Mouse (Mus musculus): ENCODE data around the gene Zfp326.

The Zfp326 gene

DNA sequence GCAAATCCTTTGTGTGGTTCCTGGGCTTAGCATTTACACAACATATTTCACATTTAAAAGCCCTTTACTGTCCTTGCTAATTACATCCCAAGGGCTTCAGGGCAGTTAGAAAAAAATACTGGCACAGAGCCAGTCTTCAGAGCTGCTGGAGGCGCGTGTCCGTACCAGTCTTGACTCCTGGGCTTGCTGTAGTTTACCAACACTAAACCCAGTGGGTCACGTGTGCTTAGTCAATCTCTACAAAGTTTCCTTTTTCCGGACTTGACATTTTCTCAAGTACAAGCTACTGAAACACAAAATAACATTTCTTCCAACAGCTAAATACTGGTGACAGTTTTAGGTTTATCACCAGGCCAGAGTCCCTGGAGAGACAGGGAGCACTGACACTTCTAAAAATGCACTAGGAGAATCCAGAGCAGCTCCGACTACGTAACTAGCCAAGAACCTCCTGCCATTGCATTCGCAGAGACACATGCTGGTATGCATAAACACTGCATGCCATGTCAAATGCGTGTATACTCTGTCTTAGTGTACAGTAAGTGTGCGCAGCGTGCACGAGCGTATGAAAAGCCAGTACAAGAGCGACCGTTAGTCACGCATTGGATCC lies 8.4 kb upstream of the Zfp326 start:
- no peak for DNase-seq

DNA sequence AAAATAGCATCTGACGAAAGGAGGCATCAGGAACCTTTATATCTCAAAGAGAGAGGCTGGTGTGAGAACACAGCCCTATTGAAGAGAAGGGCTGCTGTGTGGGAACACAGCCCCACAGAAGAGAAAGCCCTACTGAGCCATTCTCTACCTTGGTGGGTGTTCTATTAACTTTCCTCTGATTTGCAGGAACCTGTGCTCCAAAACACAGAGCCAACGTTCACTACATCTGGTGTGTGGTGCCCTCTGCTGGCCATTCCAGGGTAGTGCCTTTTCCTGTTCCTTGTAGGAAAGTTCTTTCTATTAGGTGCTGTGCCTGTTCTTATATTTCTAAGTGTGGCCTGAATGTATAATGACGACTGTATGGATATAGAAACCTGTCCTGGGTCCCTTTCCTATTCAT lies 7.8 kb upstream of the Zfp326 start:
- DNase-seq, result peak; percentile 93

- DNase-seq, result no peak
Observed at GRCm38 (mm10) chr5:105869739-105870138, 6.6 kb upstream of the Zfp326 start.

DNA sequence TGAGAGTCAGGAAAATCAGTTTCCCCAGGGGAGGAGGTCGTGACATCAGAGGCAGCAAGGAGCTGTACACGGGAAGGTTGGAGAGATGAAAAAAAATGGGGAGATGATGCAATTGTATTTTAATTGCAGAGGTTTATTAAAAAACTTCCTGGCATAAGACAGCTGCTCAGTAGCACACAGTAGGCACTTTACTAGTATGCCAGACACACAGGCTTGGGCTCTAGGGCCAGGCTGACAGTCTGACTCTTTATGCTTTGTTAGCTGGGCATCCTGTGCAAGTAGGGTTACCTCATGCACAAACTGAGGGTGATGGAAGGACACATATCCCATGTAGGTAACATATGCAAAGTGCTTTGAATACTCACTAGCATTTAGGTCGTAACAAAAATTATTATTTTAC lies 5.2 kb upstream of the Zfp326 start:
- DNase-seq, result no peak

- no peak for DNase-seq
Observed at GRCm38 (mm10) chr5:105872176-105872575, 4.2 kb upstream of the Zfp326 start.

DNA sequence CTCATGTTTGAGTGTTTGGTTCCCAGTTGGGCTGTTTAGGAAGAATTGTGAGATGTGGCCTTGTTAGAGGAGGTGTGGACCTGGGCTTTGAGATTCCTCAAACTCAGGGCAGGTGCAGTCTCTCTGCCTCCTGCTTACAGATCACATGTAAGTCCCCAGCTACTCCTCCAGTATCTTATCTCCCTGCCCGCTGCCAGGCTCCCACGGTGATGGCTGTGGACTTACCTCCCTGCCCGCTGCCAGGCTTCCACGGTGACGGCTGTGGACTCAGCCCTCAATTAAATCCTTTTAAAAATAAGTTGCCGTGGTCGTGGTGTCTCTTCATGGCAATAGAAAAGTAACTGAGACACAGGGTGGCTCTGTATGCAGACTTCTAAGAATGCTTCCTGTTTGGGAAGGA lies 3.4 kb upstream of the Zfp326 start:
- DNase-seq, result no peak

- DNase-seq, result no peak
Observed at GRCm38 (mm10) chr5:105873774-105874173, 2.6 kb upstream of the Zfp326 start.

GRCm38 (mm10) chr5:105874476-105874875 lies 1.9 kb upstream of the Zfp326 start:
- no peak for DNase-seq

DNA sequence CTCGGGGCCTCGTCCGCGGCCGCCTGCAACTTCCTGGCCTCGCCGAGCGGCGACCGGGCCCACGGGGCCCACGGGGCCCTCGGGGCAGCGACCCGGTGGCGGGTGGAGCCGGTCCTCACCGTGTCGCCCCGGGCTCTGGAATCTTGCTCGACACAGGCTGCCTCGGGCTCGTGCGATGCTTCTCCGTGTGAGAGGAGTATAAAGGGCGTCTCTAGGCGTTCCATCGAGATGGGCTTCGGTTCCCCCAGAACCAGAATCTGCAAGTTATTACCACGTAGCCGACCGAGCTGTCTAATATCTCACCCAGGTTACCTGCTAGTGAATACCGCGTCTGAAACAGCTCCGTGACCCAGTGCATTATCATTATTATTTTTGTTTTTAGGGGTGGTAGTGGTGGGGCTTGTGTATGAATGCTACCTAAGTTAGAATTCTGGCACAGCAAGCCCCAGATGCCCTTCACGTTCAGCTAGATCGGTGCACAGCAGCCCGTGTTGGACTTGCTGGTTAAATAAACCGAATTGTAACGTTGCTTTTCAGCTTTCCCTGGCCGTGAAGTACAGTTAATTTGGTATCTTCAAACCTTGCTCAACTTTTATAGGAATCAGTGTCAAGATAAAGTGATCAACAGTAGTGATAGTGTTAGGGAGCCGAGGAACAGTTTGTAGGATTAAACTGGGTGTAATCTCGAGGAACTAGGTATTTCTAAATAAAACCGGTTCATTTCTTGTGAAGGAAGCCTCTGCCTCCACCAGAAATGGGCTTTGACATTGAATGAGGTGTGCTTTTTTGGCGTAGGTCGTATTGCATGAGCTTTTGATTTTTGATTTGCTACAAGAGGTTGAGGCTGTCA lies 785 bp downstream of the Zfp326 start:
- DNase-seq, result peak; percentile 40

- DNase-seq, result no peak
Observed at GRCm38 (mm10) chr5:105887317-105887716, 11.0 kb downstream of the Zfp326 start.

GRCm38 (mm10) chr5:105898161-105898560 lies 21.8 kb downstream of the Zfp326 start:
- DNase-seq, result no peak

DNA sequence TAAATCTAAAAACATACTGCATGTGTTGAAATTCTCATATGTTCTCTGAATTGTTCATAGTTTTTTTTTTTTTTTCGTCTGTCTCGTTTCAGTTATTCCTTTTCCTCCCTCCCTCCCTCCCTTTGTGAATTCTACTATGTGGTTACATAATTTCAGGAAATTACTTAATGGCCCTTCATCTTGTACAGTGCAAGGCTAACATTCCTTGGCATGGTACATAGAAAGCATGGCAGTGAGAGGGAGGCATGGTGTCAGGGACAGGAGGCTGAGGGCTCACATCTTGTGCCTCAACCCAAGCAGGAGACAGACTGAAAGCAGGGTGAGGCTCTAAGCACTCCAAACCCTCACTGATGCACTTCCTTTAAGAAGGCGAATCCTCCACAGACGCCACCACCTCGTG lies 32.8 kb downstream of the Zfp326 start:
- DNase-seq, result no peak

- DNase-seq, result no peak
Observed at GRCm38 (mm10) chr5:105909671-105910070, 33.3 kb downstream of the Zfp326 start.

DNA sequence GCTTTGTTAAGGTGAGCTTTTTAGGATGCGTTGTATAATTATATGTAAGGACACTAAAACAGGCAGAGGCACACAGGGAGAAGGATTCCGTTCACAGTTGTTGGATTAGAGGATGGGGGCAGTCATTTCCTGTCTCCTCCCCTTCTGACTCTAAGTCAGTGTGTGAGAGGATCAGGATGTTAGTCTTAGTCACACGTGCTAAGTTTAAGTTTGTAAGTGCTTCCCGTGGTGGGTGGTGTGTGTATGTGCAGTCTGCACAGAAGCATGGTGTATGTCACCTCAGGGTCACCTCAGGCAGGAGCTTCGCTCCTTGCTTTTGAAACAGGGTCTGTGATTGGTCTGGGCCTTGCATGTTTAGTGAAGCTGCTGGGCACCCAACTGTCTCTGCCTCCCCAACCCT lies 35.1 kb downstream of the Zfp326 start:
- DNase-seq, result no peak

DNA sequence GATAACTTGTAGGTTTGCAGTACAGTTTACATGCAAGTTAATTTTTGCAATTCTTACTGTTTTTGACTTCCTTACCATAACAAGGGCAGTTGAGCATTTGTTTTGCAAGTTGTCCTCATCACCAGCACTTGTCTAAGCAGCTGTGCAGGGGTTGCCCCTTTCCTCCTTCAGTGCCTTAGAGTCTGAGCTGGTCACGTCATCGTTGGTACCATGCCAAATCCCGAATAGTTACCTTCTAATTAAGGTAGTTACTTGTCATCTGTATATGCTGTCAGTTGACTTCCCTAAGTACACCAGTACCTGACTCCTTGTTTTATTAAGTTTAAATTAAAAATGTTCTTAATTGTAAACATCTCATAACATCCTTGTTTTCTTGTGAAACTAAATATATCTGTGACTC lies 41.0 kb downstream of the Zfp326 start:
- DNase-seq, result no peak

DNA sequence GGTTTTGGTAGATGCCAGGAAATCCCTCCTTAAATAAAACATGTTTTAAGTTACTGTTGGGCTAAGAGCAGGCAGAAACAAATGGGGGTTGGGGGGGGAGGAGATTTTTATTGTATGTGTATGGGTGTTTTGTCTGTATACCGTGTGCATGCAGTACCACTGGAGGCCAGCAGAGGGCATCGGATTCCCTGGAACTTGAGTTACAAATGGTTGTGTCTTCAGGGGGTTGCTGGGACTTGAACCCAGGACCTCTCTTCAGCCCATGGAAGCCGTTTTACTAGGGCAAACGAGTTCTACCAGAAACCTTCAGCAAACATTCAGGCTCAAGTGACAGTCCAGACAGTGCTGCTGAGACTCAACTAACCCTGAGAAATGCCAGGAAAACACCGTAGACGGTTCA lies 41.9 kb downstream of the Zfp326 start:
- peak; percentile 31 for DNase-seq

DNA sequence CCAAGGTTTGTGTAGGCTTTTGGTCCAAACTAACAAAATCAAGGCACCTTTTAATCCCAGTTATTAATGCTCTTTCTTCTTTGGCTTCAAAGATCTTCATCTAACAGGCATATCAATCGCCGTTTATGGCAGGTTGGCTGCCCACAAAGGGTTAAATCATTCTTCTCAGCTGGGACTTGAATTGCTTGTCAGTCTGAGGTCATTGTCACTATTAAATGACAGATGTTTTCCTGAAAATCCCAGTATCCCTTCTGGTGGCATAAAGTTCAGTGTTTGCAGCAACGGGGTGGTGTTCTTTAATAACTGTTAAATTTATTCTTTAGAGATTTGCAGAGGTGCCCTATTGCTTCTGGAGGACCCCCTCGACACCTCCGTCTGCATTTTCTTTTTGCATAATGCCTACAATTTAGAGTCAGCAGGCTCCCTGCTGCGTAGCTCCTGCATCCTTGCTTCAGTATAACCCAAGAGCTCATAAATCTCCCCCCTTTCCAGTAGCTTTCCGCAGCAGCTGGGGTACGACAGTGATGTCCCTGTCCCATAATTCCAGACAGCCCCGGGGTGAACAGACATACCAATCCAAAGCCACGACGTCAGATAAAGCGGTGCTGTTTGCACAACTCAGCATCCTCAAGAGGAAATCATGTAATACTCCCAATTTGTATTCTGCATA lies 46.6 kb downstream of the Zfp326 start:
- DNase-seq, result no peak

DNA sequence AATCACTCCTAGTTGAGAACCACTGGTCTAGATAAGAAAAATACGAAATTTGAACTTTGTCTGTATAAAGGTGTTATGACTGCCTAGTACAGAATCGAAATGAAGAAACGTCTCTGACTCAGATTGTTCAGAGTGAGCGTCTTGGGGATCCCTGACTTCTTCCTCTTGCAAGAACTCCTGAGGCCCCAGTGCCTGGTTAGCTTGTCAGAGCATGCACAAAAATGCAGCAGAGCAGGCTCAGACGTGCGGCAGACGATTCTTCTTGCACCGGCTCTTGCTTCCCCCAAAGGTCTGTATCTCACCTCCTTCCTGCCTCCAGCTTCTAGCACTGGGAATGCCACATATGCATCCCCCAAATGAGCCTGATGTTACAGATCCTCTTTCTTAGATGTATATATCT lies 48.0 kb downstream of the Zfp326 start:
- no peak for DNase-seq

DNA sequence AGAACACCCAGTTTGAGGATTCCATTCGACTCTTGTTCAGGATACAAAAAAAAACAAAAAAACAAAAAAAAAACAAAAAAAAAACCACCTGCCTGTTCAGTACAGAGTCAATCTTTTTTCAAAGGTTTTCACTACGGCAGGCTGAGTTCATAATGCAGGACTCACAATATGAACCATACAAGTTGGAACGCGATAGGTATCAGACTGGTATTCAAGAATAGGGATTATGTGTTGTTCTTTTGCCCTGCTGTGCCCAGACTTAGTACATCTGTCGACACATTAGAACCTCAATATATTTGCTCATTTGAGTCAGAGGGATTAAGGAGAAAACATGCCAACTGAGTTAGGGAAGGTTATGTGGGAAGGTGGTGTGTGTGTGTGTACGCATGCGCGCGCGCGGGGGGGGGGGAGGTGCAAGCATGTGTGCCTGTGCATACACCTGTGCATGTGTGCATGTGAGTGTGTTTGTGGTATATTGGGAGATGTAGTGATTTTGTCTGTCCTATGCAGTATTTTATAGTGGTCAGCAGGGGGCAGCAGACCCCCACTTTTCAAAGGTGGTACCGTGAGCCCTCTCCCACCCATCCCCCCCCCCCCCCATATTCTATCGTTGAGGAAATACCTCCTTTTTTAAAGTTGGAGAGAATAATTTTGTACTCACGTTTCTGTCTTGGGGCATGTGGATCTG lies 49.3 kb downstream of the Zfp326 start:
- peak; percentile 33 for DNase-seq

DNA sequence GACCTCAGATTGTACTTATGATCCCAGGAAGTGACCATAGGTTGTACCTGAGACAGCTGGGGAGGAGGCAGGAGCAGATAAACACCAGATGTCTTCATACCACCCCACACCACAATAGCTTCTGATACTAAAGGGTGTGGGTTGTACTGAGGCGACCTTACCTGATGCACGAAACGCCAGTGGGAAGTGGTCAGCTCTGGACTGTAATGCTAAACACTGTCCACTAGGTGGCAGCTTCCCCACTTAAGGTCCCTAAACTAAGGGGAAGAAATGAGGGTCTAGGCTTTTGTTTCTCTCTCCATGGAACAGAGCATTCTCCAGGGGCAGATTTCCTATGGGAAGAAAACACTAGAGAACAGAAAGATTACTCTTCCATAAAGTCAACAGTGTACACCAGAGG lies 53.9 kb downstream of the Zfp326 start:
- no peak for DNase-seq

GRCm38 (mm10) chr5:105932392-105932791 lies 56.0 kb downstream of the Zfp326 start:
- DNase-seq, result no peak

DNA sequence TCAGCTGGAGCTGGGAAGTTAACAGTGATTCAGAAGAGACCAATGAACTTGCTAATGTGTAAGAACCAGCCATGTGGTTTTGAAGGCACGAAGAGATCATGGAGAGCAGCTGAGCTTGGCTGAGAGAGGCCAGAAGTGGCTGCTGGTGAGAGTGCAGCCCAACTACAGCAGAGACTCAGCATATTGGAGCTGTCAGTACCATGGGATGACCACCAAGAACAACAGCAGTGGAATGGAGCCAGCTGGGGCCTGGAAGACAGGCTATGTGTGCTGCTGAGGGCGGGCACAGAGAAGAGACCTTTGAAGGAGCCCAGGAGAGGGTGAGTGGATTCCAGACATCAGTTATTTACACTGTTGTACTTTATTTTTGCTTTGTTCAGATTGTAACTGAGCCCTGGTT lies 65.6 kb downstream of the Zfp326 start:
- DNase-seq, result no peak

Measured in right cerebral cortex, postnatal 4 days (tissue).